Mouse (Mus musculus) hindbrain, embryonic 13.5 days (tissue): ENCODE measurements at regions not wholly inside any gene's neighbourhood (a gene's known extent, or its start where the extent isn't known, plus 50 kb on each side); places are given as distances from the start of the nearest gene placed in this dataset.
"Not testable (repeated sequence)": the region's sequence is repeated elsewhere in the genome, so short reads cannot be mapped to it uniquely, and the experiment has no call there.

Experiments used
- ATAC-seq: fragments of 200-750 bp; cut with Nextera tagmentation; 2 replicates; pipeline ENCODE4 v1.8.0; 2017; ENCODE audit warnings: moderate TSS enrichment; ENCODE audit not compliant: low FRiP score
- H3K27ac ChIP-seq: fragments of 300-500 bp; sonication (generic); 2 replicates; pipeline ENCODE4 v1.5.1; 2015; ENCODE audit warnings: inconsistent platforms, mild to moderate bottlenecking, moderate library complexity
- H3K27me3 ChIP-seq: fragments of 300-500 bp; sonication (generic); 2 replicates; pipeline ENCODE4 v1.6.1; 2015; ENCODE audit warnings: mild to moderate bottlenecking, inconsistent platforms
- H3K36me3 ChIP-seq: fragments of 300-500 bp; sonication (generic); 2 replicates; pipeline ENCODE4 v1.6.1; 2015; ENCODE audit warnings: mild to moderate bottlenecking, inconsistent platforms
- H3K4me1 ChIP-seq: fragments of 300-500 bp; sonication (generic); replicated peaks from 2 replicates; pipeline ENCODE4 v1.6.1; 2015; ENCODE audit warnings: inconsistent platforms
- H3K4me2 ChIP-seq: fragments of 300-500 bp; sonication (generic); 2 replicates; pipeline ENCODE4 v1.6.1; 2015; ENCODE audit warnings: inconsistent platforms, mild to moderate bottlenecking, moderate library complexity
- H3K4me3 ChIP-seq: fragments of 300-500 bp; sonication (generic); 2 replicates; pipeline ENCODE4 v1.5.1; 2015; ENCODE audit warnings: mild to moderate bottlenecking, inconsistent platforms
- H3K9ac ChIP-seq: fragments of 300-500 bp; sonication (generic); 2 replicates; pipeline ENCODE4 v1.6.1; 2015; ENCODE audit warnings: mild to moderate bottlenecking, inconsistent platforms
- H3K9me3 ChIP-seq: fragments of 300-500 bp; sonication (generic); 2 replicates; pipeline ENCODE4 v1.6.1; 2016; ENCODE audit warnings: inconsistent platforms
- WGBS: fragments of 180-500 bp; shearing (Covaris S2); methylation state at CpG from one replicate; pipeline ENCODE4 v1.1.7; 2015; 5-methylcytosine and 5-hydroxymethylcytosine counted together

DNA sequence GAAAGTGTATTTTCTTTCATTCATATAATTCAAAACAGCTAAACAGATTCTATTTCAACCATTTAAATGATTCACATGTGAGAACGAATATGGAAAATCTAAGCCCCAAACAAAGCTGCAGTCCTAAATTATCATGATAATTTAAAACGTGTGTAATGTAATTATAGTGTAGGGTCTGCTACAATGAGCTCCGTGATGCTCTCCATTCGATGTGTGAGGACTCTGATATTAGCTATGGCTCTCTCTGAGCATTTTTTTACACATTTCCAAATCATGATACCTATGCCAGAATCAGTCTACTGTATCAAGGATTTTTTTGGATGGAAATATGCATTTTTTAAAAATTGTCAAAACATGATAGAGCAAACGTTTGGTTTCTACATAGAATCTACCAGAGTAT is 785.8 kb upstream of the Pou3f3 start:
- Histone ChIP-seq H3K4me1 (no peaks in the 10 kb centered on the region), H3K4me3 (no peak overlapping the region), H3K27ac (no peak overlapping the region), H3K36me3 (no peaks in the 10 kb centered on the region), H3K4me2 (no peak overlapping the region), H3K27me3 (no peaks in the 10 kb centered on the region), H3K9me3 (no peaks in the 10 kb centered on the region), H3K9ac (no peak overlapping the region)
- 81% methylated on average over 5 of the region's 5 CpGs for WGBS
- ATAC-seq, result no peak

GRCm38 (mm10) chr1:41916730-41917347 is 778.7 kb upstream of the Pou3f3 start:
- no peak overlapping the region for H3K9ac ChIP-seq
- H3K27ac ChIP-seq, result no peak overlapping the region
- no peak overlapping the region for H3K4me2 ChIP-seq
- H3K9me3 ChIP-seq, result no peaks in the 10 kb centered on the region
- no peaks in the 10 kb centered on the region for H3K27me3 ChIP-seq
- no peaks in the 10 kb centered on the region for H3K36me3 ChIP-seq
- 65% methylated on average over 4 of the region's 4 CpGs for WGBS
- ATAC-seq, result no peak
- no peak overlapping the region for H3K4me3 ChIP-seq
- H3K4me1 ChIP-seq, result 0 out of 2 replicates have a peak, but pooled peaks cover 7% of the 10 kb centered on the region

GRCm38 (mm10) chr1:41917807-41918206 is 777.8 kb upstream of the Pou3f3 start:
- WGBS, result 86% methylated on average over 5 of the region's 5 CpGs
- H3K4me1 ChIP-seq, ATAC-seq, H3K4me2 ChIP-seq, H3K27ac ChIP-seq, H3K27me3 ChIP-seq, H3K36me3 ChIP-seq, H3K9me3 ChIP-seq, H3K9ac ChIP-seq, H3K4me3 ChIP-seq: not testable (repeated sequence)

DNA sequence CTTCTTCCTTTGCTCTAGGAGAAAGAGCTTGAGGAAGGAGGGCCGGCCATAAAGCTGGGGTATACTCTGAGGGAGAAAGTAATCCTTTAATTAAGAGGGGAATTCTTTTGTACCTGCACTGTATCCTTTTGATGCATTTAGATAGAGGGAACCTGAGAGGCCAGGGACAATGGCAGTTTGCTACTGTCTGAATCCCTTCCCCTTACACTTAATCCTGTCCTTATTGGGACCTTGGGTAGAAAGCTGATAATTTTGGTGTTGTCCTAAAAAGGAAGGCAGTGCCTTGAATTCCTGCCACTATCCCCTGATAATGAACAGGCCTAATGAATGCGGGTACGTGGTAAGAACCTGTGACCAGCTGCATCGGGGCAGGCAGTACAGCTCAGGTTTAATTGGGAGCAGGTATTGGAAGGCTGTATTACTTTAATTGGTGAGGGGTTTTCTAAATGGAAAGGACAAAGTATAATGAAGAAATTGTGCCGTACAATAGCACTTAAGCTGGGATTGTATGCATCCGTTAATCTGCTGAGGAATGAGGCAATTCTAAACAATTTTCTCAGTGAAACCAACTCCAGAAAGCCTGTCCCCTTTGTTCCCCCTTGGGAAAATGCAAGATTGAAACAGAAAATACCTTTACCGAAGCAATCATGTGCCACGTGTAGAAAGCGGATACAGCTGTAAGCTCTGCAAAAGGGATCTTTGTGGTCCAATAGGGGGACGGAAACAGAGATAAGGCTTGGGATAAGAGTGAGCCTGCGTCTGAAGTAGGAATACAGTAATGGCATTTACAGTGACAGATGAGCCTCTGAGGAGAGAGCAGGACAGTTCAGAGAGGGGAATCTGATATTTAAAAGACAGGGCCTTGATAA is 776.9 kb upstream of the Pou3f3 start:
- H3K27me3 ChIP-seq, result no peaks in the 10 kb centered on the region
- no peak overlapping the region; the same call in 1 of the 2 replicates for H3K27ac ChIP-seq
- no peaks in the 10 kb centered on the region for H3K36me3 ChIP-seq
- 56% methylated on average over 11 of the region's 11 CpGs for WGBS
- 0 out of 2 replicates have a peak, but pooled peaks cover 7% of the 10 kb centered on the region for H3K4me1 ChIP-seq
- H3K4me2 ChIP-seq, result no peak overlapping the region
- ATAC-seq, result peak; percentile 54; the same call in 1 of the 2 replicates
- no peak overlapping the region for H3K4me3 ChIP-seq
- H3K9ac ChIP-seq, result no peak overlapping the region
- no peaks in the 10 kb centered on the region for H3K9me3 ChIP-seq

DNA sequence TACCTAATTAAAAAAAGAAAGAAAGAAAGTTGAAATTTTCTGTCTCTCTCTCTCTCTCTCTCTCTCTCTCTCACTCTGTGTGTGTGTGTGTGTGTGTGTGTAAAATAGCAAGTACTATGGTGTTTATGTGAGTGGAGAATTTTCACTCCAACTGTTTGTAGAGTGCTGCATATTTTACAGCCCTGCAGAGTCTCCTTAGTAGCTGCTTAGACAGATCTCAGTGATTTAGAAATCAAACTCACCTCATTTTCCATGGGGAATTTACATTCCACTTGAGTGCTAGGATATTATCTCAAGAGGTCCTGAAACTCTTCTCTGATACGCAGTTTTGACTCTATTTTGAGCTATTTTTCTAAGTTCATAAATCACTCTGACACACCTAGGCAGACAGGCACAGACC is 761.8 kb upstream of the Pou3f3 start:
- no peak overlapping the region for H3K27ac ChIP-seq
- no peak for ATAC-seq
- no peak overlapping the region for H3K9ac ChIP-seq
- 80% methylated on average over 1 of the region's 1 CpGs for WGBS
- no peak overlapping the region for H3K4me3 ChIP-seq
- no peaks in the 10 kb centered on the region for H3K9me3 ChIP-seq
- 0 out of 2 replicates have a peak, but pooled peaks cover 4% of the 10 kb centered on the region for H3K4me1 ChIP-seq
- H3K27me3 ChIP-seq, result no peaks in the 10 kb centered on the region
- no peaks in the 10 kb centered on the region for H3K36me3 ChIP-seq
- H3K4me2 ChIP-seq, result no peak overlapping the region

- H3K9me3 ChIP-seq, result no peaks in the 10 kb centered on the region
- no peak overlapping the region for H3K27ac ChIP-seq
- ATAC-seq, result no peak
- 0 out of 2 replicates have a peak, but pooled peaks cover 4% of the 10 kb centered on the region for H3K4me1 ChIP-seq
- no peak overlapping the region for H3K4me3 ChIP-seq
- H3K4me2 ChIP-seq, result no peak overlapping the region
- WGBS, result 44% methylated on average over 7 of the region's 7 CpGs
- H3K36me3 ChIP-seq, result no peaks in the 10 kb centered on the region
- no peaks in the 10 kb centered on the region for H3K27me3 ChIP-seq
- H3K9ac ChIP-seq, result no peak overlapping the region
Measured at GRCm38 (mm10) chr1:41935912-41936478, 759.6 kb upstream of the Pou3f3 start.

- Histone ChIP-seq H3K4me1 (no peaks in the 10 kb centered on the region), H3K4me2 (no peak overlapping the region), H3K36me3 (no peaks in the 10 kb centered on the region), H3K27me3 (no peaks in the 10 kb centered on the region), H3K9me3 (no peaks in the 10 kb centered on the region), H3K9ac (no peak overlapping the region), H3K27ac (no peak overlapping the region), H3K4me3 (no peak overlapping the region)
- 61% methylated on average over 2 of the region's 2 CpGs for WGBS
- ATAC-seq, result no peak
Measured at GRCm38 (mm10) chr1:41960982-41961381, 734.6 kb upstream of the Pou3f3 start.

- H3K9me3 ChIP-seq, result no peaks in the 10 kb centered on the region
- no peaks in the 10 kb centered on the region for H3K36me3 ChIP-seq
- no peak overlapping the region for H3K9ac ChIP-seq
- no peak overlapping the region for H3K4me3 ChIP-seq
- ATAC-seq, result no peak
- no peaks in the 10 kb centered on the region for H3K27me3 ChIP-seq
- 67% methylated on average over 5 of the region's 5 CpGs for WGBS
- H3K27ac ChIP-seq, result no peak overlapping the region
- H3K4me2 ChIP-seq, result no peak overlapping the region
- no peaks in the 10 kb centered on the region for H3K4me1 ChIP-seq
Measured at GRCm38 (mm10) chr1:41981545-41981944, 714.0 kb upstream of the Pou3f3 start.

- 80% methylated on average over 6 of the region's 6 CpGs for WGBS
- ATAC-seq, result no peak
- Histone ChIP-seq H3K9ac (no peak overlapping the region), H3K4me3 (no peak overlapping the region), H3K4me1 (no peaks in the 10 kb centered on the region), H3K4me2 (no peak overlapping the region), H3K27me3 (no peaks in the 10 kb centered on the region), H3K27ac (no peak overlapping the region), H3K9me3 (no peaks in the 10 kb centered on the region), H3K36me3 (no peaks in the 10 kb centered on the region)
Measured at GRCm38 (mm10) chr1:42006235-42006634, 689.3 kb upstream of the Pou3f3 start.

DNA sequence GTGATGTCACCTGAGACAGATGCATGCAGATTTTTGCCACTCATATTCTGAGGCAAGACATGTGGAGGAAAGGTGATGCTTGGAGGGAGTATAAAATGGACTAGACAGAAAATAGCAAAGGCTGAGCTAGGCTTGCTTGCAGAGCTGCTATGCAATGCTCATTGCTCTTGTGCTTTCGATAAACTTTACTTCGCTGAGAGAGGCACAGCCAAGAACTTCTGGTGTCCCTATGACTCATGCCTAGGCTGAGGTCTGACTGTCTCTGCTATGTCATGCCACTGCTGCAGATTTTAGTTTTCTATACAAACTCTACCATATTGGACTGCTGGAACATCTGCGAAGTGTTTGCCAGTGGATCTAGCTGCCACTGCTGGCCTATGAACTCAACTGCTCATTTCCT is 687.5 kb upstream of the Pou3f3 start:
- no peak overlapping the region for H3K4me2 ChIP-seq
- H3K36me3 ChIP-seq, result no peaks in the 10 kb centered on the region
- H3K9ac ChIP-seq, result no peak overlapping the region
- no peaks in the 10 kb centered on the region for H3K4me1 ChIP-seq
- no peak overlapping the region for H3K27ac ChIP-seq
- H3K27me3 ChIP-seq, result no peaks in the 10 kb centered on the region
- 96% methylated on average over 3 of the region's 3 CpGs for WGBS
- H3K9me3 ChIP-seq, result no peaks in the 10 kb centered on the region
- ATAC-seq, result no peak
- H3K4me3 ChIP-seq, result no peak overlapping the region

GRCm38 (mm10) chr1:42012911-42013310 is 682.7 kb upstream of the Pou3f3 start:
- H3K4me2 ChIP-seq, result no peak overlapping the region
- no peaks in the 10 kb centered on the region for H3K9me3 ChIP-seq
- H3K27ac ChIP-seq, result no peak overlapping the region
- H3K27me3 ChIP-seq, result no peaks in the 10 kb centered on the region
- WGBS, result 78% methylated on average over 3 of the region's 3 CpGs
- no peaks in the 10 kb centered on the region for H3K36me3 ChIP-seq
- H3K4me1 ChIP-seq, result no peaks in the 10 kb centered on the region
- H3K9ac ChIP-seq, result no peak overlapping the region
- no peak for ATAC-seq
- H3K4me3 ChIP-seq, result no peak overlapping the region

- Histone ChIP-seq H3K36me3 (no peaks in the 10 kb centered on the region), H3K4me2 (no peak overlapping the region), H3K9ac (no peak overlapping the region), H3K4me1 (no peaks in the 10 kb centered on the region), H3K4me3 (no peak overlapping the region), H3K27me3 (no peaks in the 10 kb centered on the region), H3K9me3 (peaks cover 9% of the 10 kb centered on the region; the same call in 1 of the 2 replicates), H3K27ac (no peak overlapping the region)
- WGBS, result 38% methylated on average over 2 of the region's 2 CpGs
- no peak for ATAC-seq
Measured at GRCm38 (mm10) chr1:42018966-42019365, 676.6 kb upstream of the Pou3f3 start.
